Comparison of ENCODE assay signal across 14 mouse cellular contexts in genomic region chr5:32914071-32914470, GRCm38 (mm10). TPM values are rescaled to one million over a fixed set of nuclear protein-coding genes. Genes with fewer than 3 reads are reported as not detected.
A peak's percentile ranks its signal among the peaks of the same experiment; 100 is the strongest.
DNase-seq lines count a peak whose midpoint lies in the region; ATAC-seq and TF ChIP-seq lines count a peak whose summit lies in the region.
"Had no signal": no experiment of that assay in that cellular context is flagged by ENCODE, and none has a peak within 500 bp of the region (broad histone marks: within the 10 kb centered on the region; RNA-seq: fewer than 3 reads in every experiment).

No protein-coding gene starts in this region.

- WGBS in kidney, postnatal 0 days = 77% methylated on average over 3 of the region's 3 CpGs
- 70% methylated on average over 3 of the region's 3 CpGs for WGBS in midbrain, postnatal 0 days
- 93% methylated on average over 3 of the region's 3 CpGs for WGBS in midbrain, embryonic 10.5 days

- no peaks in the 10 kb centered on the region for H3K27me3 ChIP-seq in kidney, postnatal 0 days (ENCODE audit: insufficient read depth, low read length)
- no peaks in the 10 kb centered on the region for H3K27me3 ChIP-seq in midbrain, postnatal 0 days (ENCODE audit: insufficient read depth, low read length)
- no peaks in the 10 kb centered on the region for H3K27me3 ChIP-seq in midbrain, embryonic 10.5 days (ENCODE audit: low read depth, poor library complexity, severe bottlenecking)

- TF ChIP-seq CTCF in kidney, postnatal 0 days (IDR thresholded peaks at IDR 0.05; ENCODE audit: low read depth) = peak; percentile 54
- TF ChIP-seq CTCF in midbrain, postnatal 0 days (IDR thresholded peaks at IDR 0.05) = peak; percentile 56

- H3K27ac ChIP-seq in kidney, postnatal 0 days = no peak overlapping the region
- H3K27ac ChIP-seq in midbrain, postnatal 0 days (ENCODE audit: low read depth, low read length) = no peak overlapping the region
- no peak overlapping the region for H3K27ac ChIP-seq in midbrain, embryonic 10.5 days (replicated peaks)

- no peaks in the 10 kb centered on the region for H3K4me1 ChIP-seq in kidney, postnatal 0 days (replicated peaks; ENCODE audit: insufficient read depth, low read length)
- H3K4me1 ChIP-seq in midbrain, postnatal 0 days (ENCODE audit: insufficient read depth, low read length) = no peaks in the 10 kb centered on the region
- no peaks in the 10 kb centered on the region for H3K4me1 ChIP-seq in midbrain, embryonic 10.5 days

- no peak for ATAC-seq in kidney, postnatal 0 days (replicated peaks; ENCODE audit: low FRiP score, low read depth)
- ATAC-seq in midbrain, postnatal 0 days (ENCODE audit: low FRiP score) = no peak
- no peak for ATAC-seq in inflammation-experienced regulatory T-cells, adult 6 months
- ATAC-seq: forebrain, embryonic 16.5 days had no signal

- H3K4me3 ChIP-seq in kidney, postnatal 0 days (replicated peaks; ENCODE audit: low read depth, low read length) = no peak overlapping the region
- no peak overlapping the region for H3K4me3 ChIP-seq in midbrain, postnatal 0 days (ENCODE audit: low read depth, low read length)
- no peak overlapping the region for H3K4me3 ChIP-seq in midbrain, embryonic 10.5 days

- H3K36me3 ChIP-seq in kidney, postnatal 0 days (ENCODE audit: insufficient read depth, low read length) = peaks cover 14% of the 10 kb centered on the region; the same call in 1 of the 2 replicates
- H3K36me3 ChIP-seq in midbrain, postnatal 0 days (ENCODE audit: insufficient read depth, low read length) = peaks cover 9% of the 10 kb centered on the region
- H3K36me3 ChIP-seq in midbrain, embryonic 10.5 days = peaks cover 85% of the 10 kb centered on the region

- H3K9me3 ChIP-seq in kidney, postnatal 0 days (replicated peaks; ENCODE audit: low read length) = no peaks in the 10 kb centered on the region
- H3K9me3 ChIP-seq in midbrain, postnatal 0 days (ENCODE audit: low read length) = no peaks in the 10 kb centered on the region
- H3K9me3 ChIP-seq in midbrain, embryonic 10.5 days (replicated peaks) = no peaks in the 10 kb centered on the region

- no peak overlapping the region for H3K4me2 ChIP-seq in kidney, postnatal 0 days (ENCODE audit: low read length)
- H3K4me2 ChIP-seq in midbrain, postnatal 0 days (ENCODE audit: low read depth, low read length, poor library complexity, severe bottlenecking) = no peak overlapping the region
- H3K4me2 ChIP-seq: heart, embryonic 11.5 days had no signal

- H3K9ac ChIP-seq in kidney, postnatal 0 days (ENCODE audit: low read depth, low read length) = no peak overlapping the region
- no peak overlapping the region for H3K9ac ChIP-seq in midbrain, postnatal 0 days (replicated peaks; ENCODE audit: low read length, poor library complexity, severe bottlenecking)

- peak; percentile 4 for DNase-seq in embryo, embryonic 11 days
- no peak for DNase-seq in embryo, embryonic 10.5 days (ENCODE audit: low spot score)
- DNase-seq in kidney, postnatal 0 days (ENCODE audit: low spot score) = peak; percentile 4
- no peak for DNase-seq in kidney, postnatal 25 days
- no peak for DNase-seq in midbrain, postnatal 0 days (ENCODE audit: low spot score)
- DNase-seq in midbrain, embryonic 10.5 days (ENCODE audit: low spot score) = no peak
- DNase-seq in urinary bladder, postnatal 10 days (ENCODE audit: low spot score) = no peak
- DNase-seq: adrenal gland, postnatal 14 days; cerebellum, adult 9-10 months; heart, postnatal 4 days; layer of hippocampus, postnatal 36 days had no signal

RNA-seq across cellular contexts. Expression of gene Depdc5, which starts 50.6 kb away (rescaled TPM):
- polyA plus RNA-seq in kidney, postnatal 0 days (2015; fragmentation: Nextera tagmentation; extraction: Ambion mirVana) = 9.6 and 10.7 TPM in 2 replicates
- total RNA-seq in midbrain, postnatal 0 days (2014; rRNA removed) = 37.5 and 55.3 TPM in 2 replicates
- 15.1 and 18.1 TPM in 2 replicates for polyA plus RNA-seq in midbrain, postnatal 0 days (2015; fragmentation: Nextera tagmentation; extraction: Ambion mirVana)
- polyA plus RNA-seq in midbrain, embryonic 10.5 days (2016; fragmentation: Nextera tagmentation; extraction: Ambion mirVana) = 30.9 and 37.1 TPM in 2 replicates
- polyA plus RNA-seq in inflammation-experienced regulatory T-cells, adult 6 months (2017; shearing (Covaris generic)) = 10 to 100 TPM; 20.6 to 23.8 (median 20.7) TPM

Comparison
In these comparisons a context has a peak if more than half of its experiments do, and no peak if none do; other contexts are left out.
1. DNase-seq: peak in embryo, embryonic 11 days (single experiment) and kidney, postnatal 0 days (single experiment); none in embryo, embryonic 10.5 days (single experiment), kidney, postnatal 25 days (0 of 2), midbrain, postnatal 0 days (single experiment), midbrain, embryonic 10.5 days (single experiment) and urinary bladder, postnatal 10 days (single experiment).